Mouse (Mus musculus) embryonic facial prominence, embryonic 10.5 days (tissue): Measurements from ENCODE around the gene Rasa2. TPM values are rescaled to one million over a fixed set of nuclear protein-coding genes. Genes with fewer than 3 reads are reported as not detected.

ENCODE experiments used
- DNase-seq: peaks from one replicate; pipeline ENCODE4 v3.0.0-alpha.2; 2017; ENCODE audit warnings: low spot score
- H3K27ac ChIP-seq: fragments of 300-500 bp; sonication (generic); replicated peaks from 2 replicates; pipeline ENCODE4 v1.5.1; 2016; ENCODE audit warnings: mild to moderate bottlenecking
- H3K27me3 ChIP-seq: fragments of 300-500 bp; sonication (generic); replicated peaks from 2 replicates; pipeline ENCODE4 v1.6.1; 2016; ENCODE audit warnings: low read depth, mild to moderate bottlenecking; ENCODE audit not compliant: poor library complexity, severe bottlenecking
- H3K36me3 ChIP-seq: fragments of 300-500 bp; sonication (generic); replicated peaks from 2 replicates; pipeline ENCODE4 v1.6.1; 2016; ENCODE audit warnings: mild to moderate bottlenecking, moderate library complexity
- H3K4me1 ChIP-seq: fragments of 300-500 bp; sonication (generic); 2 replicates; pipeline ENCODE4 v1.6.1; 2016
- H3K4me3 ChIP-seq: fragments of 300-500 bp; sonication (generic); 2 replicates; pipeline ENCODE4 v1.5.1; 2016; ENCODE audit warnings: mild to moderate bottlenecking, moderate library complexity
- H3K9me3 ChIP-seq: fragments of 300-500 bp; sonication (generic); 2 replicates; pipeline ENCODE4 v1.6.1; 2016; ENCODE audit warnings: mild to moderate bottlenecking
- WGBS: fragments of 180-500 bp; shearing (Covaris S2); methylation state at CpG from one replicate; pipeline ENCODE4 v1.1.7; 2016; 5-methylcytosine and 5-hydroxymethylcytosine counted together
- polyA plus RNA-seq: library from polyadenylated mRNA; unstranded; fragments of >200 nt; fragmentation: Nextera tagmentation; extraction: Ambion mirVana; gene quantifications from 2 replicates; pipeline ENCODE4 v1.2.1, GENCODE M21; 2016

The Rasa2 gene
- polyA plus RNA-seq, 1 experiment from 2014 or later, result 15.8 TPM

GRCm38 (mm10) chr9:96610813-96611212 is 20.6 kb downstream of the Rasa2 start:
- Histone ChIP-seq H3K4me3 (no peak overlapping the region), H3K4me1 (peaks cover 11% of the 10 kb centered on the region; the same call in 1 of the 2 replicates), H3K9me3 (peaks cover 14% of the 10 kb centered on the region; the same call in 1 of the 2 replicates), H3K27me3 (no peaks in the 10 kb centered on the region), H3K27ac (no peak overlapping the region), H3K36me3 (peaks cover 37% of the 10 kb centered on the region)
- WGBS, result 89% methylated on average over 2 of the region's 2 CpGs
- no peak for DNase-seq

GRCm38 (mm10) chr9:96603416-96603815 is 28.0 kb downstream of the Rasa2 start:
- H3K27ac ChIP-seq, result no peak overlapping the region
- H3K36me3 ChIP-seq, result peaks cover 57% of the 10 kb centered on the region
- H3K9me3 ChIP-seq, result peaks cover 14% of the 10 kb centered on the region; the same call in 1 of the 2 replicates
- H3K4me1 ChIP-seq, result no peaks in the 10 kb centered on the region
- WGBS, result 39% methylated on average over 6 of the region's 6 CpGs
- no peak overlapping the region for H3K4me3 ChIP-seq
- H3K27me3 ChIP-seq, result no peaks in the 10 kb centered on the region
- no peak for DNase-seq

- 93% methylated on average over 1 of the region's 1 CpGs for WGBS
- DNase-seq, result no peak
- Histone ChIP-seq H3K4me3 (no peak overlapping the region), H3K27ac (no peak overlapping the region), H3K36me3 (peaks cover 35% of the 10 kb centered on the region), H3K27me3 (no peaks in the 10 kb centered on the region), H3K4me1 (no peaks in the 10 kb centered on the region), H3K9me3 (no peaks in the 10 kb centered on the region)
Observed at GRCm38 (mm10) chr9:96597899-96598298, 33.5 kb downstream of the Rasa2 start.

- no peaks in the 10 kb centered on the region for H3K27me3 ChIP-seq
- H3K36me3 ChIP-seq, result peaks cover 48% of the 10 kb centered on the region
- no peak overlapping the region for H3K4me3 ChIP-seq
- no peak overlapping the region for H3K27ac ChIP-seq
- WGBS, result 95% methylated on average over 11 of the region's 11 CpGs
- no peaks in the 10 kb centered on the region for H3K9me3 ChIP-seq
- H3K4me1 ChIP-seq, result no peaks in the 10 kb centered on the region
- DNase-seq, result no peak
Observed at GRCm38 (mm10) chr9:96592670-96593600, 38.5 kb downstream of the Rasa2 start.

GRCm38 (mm10) chr9:96589346-96589745 is 42.1 kb downstream of the Rasa2 start:
- no peak overlapping the region for H3K4me3 ChIP-seq
- H3K9me3 ChIP-seq, result no peaks in the 10 kb centered on the region
- H3K36me3 ChIP-seq, result peaks cover 38% of the 10 kb centered on the region
- DNase-seq, result no peak
- no peak overlapping the region for H3K27ac ChIP-seq
- no peaks in the 10 kb centered on the region for H3K27me3 ChIP-seq
- WGBS, result 95% methylated on average over 5 of the region's 5 CpGs
- H3K4me1 ChIP-seq, result no peaks in the 10 kb centered on the region

GRCm38 (mm10) chr9:96583496-96583895 is 47.9 kb downstream of the Rasa2 start:
- WGBS, result 96% methylated on average over 2 of the region's 2 CpGs
- no peak for DNase-seq
- Histone ChIP-seq H3K27me3 (no peaks in the 10 kb centered on the region), H3K4me3 (no peak overlapping the region), H3K9me3 (no peaks in the 10 kb centered on the region), H3K4me1 (no peaks in the 10 kb centered on the region), H3K27ac (no peak overlapping the region), H3K36me3 (peaks cover 26% of the 10 kb centered on the region)

- 88% methylated on average over 2 of the region's 2 CpGs for WGBS
- no peaks in the 10 kb centered on the region; the same call in 1 of the 2 replicates for H3K4me1 ChIP-seq
- no peak overlapping the region for H3K4me3 ChIP-seq
- peaks cover 21% of the 10 kb centered on the region for H3K36me3 ChIP-seq
- no peaks in the 10 kb centered on the region for H3K27me3 ChIP-seq
- H3K27ac ChIP-seq, result no peak overlapping the region
- DNase-seq, result no peak
- no peaks in the 10 kb centered on the region for H3K9me3 ChIP-seq
Observed at GRCm38 (mm10) chr9:96583076-96583475, 48.3 kb downstream of the Rasa2 start.

- DNase-seq, result no peak
- no peak overlapping the region for H3K4me3 ChIP-seq
- H3K27ac ChIP-seq, result no peak overlapping the region
- H3K9me3 ChIP-seq, result no peaks in the 10 kb centered on the region
- H3K36me3 ChIP-seq, result peaks cover 27% of the 10 kb centered on the region
- 89% methylated on average over 4 of the region's 4 CpGs for WGBS
- H3K27me3 ChIP-seq, result no peaks in the 10 kb centered on the region
- H3K4me1 ChIP-seq, result peaks cover 8% of the 10 kb centered on the region; the same call in 1 of the 2 replicates
Observed at GRCm38 (mm10) chr9:96578190-96578589, 53.2 kb downstream of the Rasa2 start.

- WGBS, result 73% methylated on average over 6 of the region's 6 CpGs
- no peak overlapping the region for H3K27ac ChIP-seq
- no peak for DNase-seq
Observed at GRCm38 (mm10) chr9:96577674-96578073, 53.7 kb downstream of the Rasa2 start.

GRCm38 (mm10) chr9:96573252-96573651 is 58.2 kb downstream of the Rasa2 start:
- Histone ChIP-seq H3K4me3 (no peak overlapping the region), H3K9me3 (no peaks in the 10 kb centered on the region), H3K27ac (no peak overlapping the region), H3K4me1 (peaks cover 8% of the 10 kb centered on the region; the same call in 1 of the 2 replicates), H3K27me3 (no peaks in the 10 kb centered on the region), H3K36me3 (peaks cover 38% of the 10 kb centered on the region)
- WGBS, result 22% methylated on average over 1 of the region's 1 CpGs
- no peak for DNase-seq

More at GRCm38 (mm10) chr9:96577674-96578073, 53.7 kb downstream of the Rasa2 start:
- H3K4me1 ChIP-seq, result peaks cover 8% of the 10 kb centered on the region; the same call in 1 of the 2 replicates
- peaks cover 26% of the 10 kb centered on the region for H3K36me3 ChIP-seq
- no peak overlapping the region for H3K4me3 ChIP-seq
- no peaks in the 10 kb centered on the region for H3K9me3 ChIP-seq
- no peaks in the 10 kb centered on the region for H3K27me3 ChIP-seq

GRCm38 (mm10) chr9:96572754-96573153 is 58.7 kb downstream of the Rasa2 start:
- no peak overlapping the region for H3K4me3 ChIP-seq
- no peak for DNase-seq
- H3K9me3 ChIP-seq, result no peaks in the 10 kb centered on the region
- no peak overlapping the region for H3K27ac ChIP-seq
- H3K36me3 ChIP-seq, result peaks cover 39% of the 10 kb centered on the region
- peaks cover 5% of the 10 kb centered on the region; the same call in 1 of the 2 replicates for H3K4me1 ChIP-seq
- H3K27me3 ChIP-seq, result no peaks in the 10 kb centered on the region
- WGBS, result 90% methylated on average over 9 of the region's 9 CpGs

- Histone ChIP-seq H3K4me1 (no peaks in the 10 kb centered on the region), H3K27me3 (no peaks in the 10 kb centered on the region), H3K36me3 (peaks cover 66% of the 10 kb centered on the region), H3K4me3 (no peak overlapping the region), H3K9me3 (no peaks in the 10 kb centered on the region), H3K27ac (no peak overlapping the region)
- DNase-seq, result no peak
- WGBS, result 88% methylated on average over 8 of the region's 8 CpGs
Observed at GRCm38 (mm10) chr9:96566470-96566996, 64.9 kb downstream of the Rasa2 start.

- Histone ChIP-seq H3K9me3 (no peaks in the 10 kb centered on the region), H3K4me3 (no peak overlapping the region), H3K36me3 (peaks cover 66% of the 10 kb centered on the region), H3K27me3 (no peaks in the 10 kb centered on the region), H3K4me1 (no peaks in the 10 kb centered on the region), H3K27ac (no peak overlapping the region)
- WGBS, result 96% methylated on average over 4 of the region's 4 CpGs
- DNase-seq, result no peak
Observed at GRCm38 (mm10) chr9:96563501-96563900, 67.9 kb downstream of the Rasa2 start.
